Mouse (Mus musculus) testis, adult 2 months (tissue): ENCODE measurements at regions not wholly inside any gene's neighbourhood (a gene's known extent, or its start where the extent isn't known, plus 50 kb on each side); places are given as distances from the start of the nearest gene placed in this dataset.

Source experiments
- H3K27ac ChIP-seq: fragments of 200-500 bp; 2 replicates; pipeline ENCODE4 v1.5.1; 2012; ENCODE audit warnings: low read depth, low read length; ENCODE audit not compliant: control insufficient read depth, insufficient read depth
- H3K27me3 ChIP-seq: fragments of 200-500 bp; 2 replicates; pipeline ENCODE4 v1.6.1; 2012; ENCODE audit warnings: mild to moderate bottlenecking, low read length, moderate library complexity; ENCODE audit not compliant: control insufficient read depth, insufficient read depth
- H3K36me3 ChIP-seq: fragments of 200-500 bp; 2 replicates; pipeline ENCODE4 v1.6.1; 2012; ENCODE audit warnings: mild to moderate bottlenecking, low read length; ENCODE audit not compliant: control insufficient read depth, insufficient read depth
- H3K4me1 ChIP-seq: fragments of 200-500 bp; 2 replicates; pipeline ENCODE4 v1.6.1; 2012; ENCODE audit warnings: low read length; ENCODE audit not compliant: control insufficient read depth, insufficient read depth
- H3K4me3 ChIP-seq: fragments of 200-500 bp; 2 replicates; pipeline ENCODE4 v1.5.1; 2012; ENCODE audit warnings: low read depth, mild to moderate bottlenecking, low read length, moderate library complexity, mixed read lengths; ENCODE audit not compliant: control insufficient read depth
- CTCF ChIP-seq: fragments of 200-500 bp; IDR thresholded peaks from 2 replicates; pipeline ENCODE4 v1.5.1; 2012; ENCODE audit warnings: low read depth, mild to moderate bottlenecking, inconsistent platforms, low read length, moderate library complexity; ENCODE audit not compliant: control insufficient read depth, insufficient read depth, insufficient replicate concordance
- POLR2A ChIP-seq: fragments of 200-500 bp; IDR thresholded peaks from 2 replicates; pipeline ENCODE4 v1.6.1; 2012; ENCODE audit warnings: low read depth, mild to moderate bottlenecking, inconsistent platforms, low read length, moderate library complexity; ENCODE audit not compliant: control insufficient read depth

GRCm38 (mm10) chr9:33404691-33405090 is 768.7 kb downstream of the Ets1 start:
- TF ChIP-seq CTCF = no peak
- no peak for TF ChIP-seq POLR2A
- Histone ChIP-seq H3K27ac (no peak overlapping the region), H3K4me3 (no peak overlapping the region), H3K4me1 (no peaks in the 10 kb centered on the region), H3K36me3 (no peaks in the 10 kb centered on the region), H3K27me3 (no peaks in the 10 kb centered on the region)

DNA sequence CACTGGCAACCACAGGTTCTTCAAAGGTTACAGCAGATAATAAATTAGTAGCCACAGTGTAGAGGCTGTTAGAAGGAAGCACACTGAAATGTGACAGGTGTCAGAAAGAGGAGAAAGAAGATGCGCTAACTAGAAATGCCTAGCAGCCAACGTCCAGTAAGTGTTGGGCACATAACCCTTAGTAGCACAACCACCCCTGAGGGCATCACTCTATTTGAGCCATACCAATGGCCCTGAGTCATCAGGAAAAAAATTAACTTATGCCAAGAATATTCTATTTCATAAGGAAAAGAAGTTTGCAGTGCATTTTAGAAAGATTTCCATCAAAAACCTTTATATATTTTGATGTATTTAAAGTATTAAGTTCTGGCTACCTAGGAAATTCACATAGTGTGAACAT is 771.5 kb downstream of the Ets1 start:
- no peak overlapping the region for H3K27ac ChIP-seq
- TF ChIP-seq POLR2A (no peak), CTCF (no peak)
- H3K36me3 ChIP-seq = no peaks in the 10 kb centered on the region
- no peaks in the 10 kb centered on the region for H3K4me1 ChIP-seq
- no peaks in the 10 kb centered on the region for H3K27me3 ChIP-seq
- H3K4me3 ChIP-seq = no peak overlapping the region

GRCm38 (mm10) chr9:33423781-33424180 is 787.8 kb downstream of the Ets1 start:
- Histone ChIP-seq H3K27ac (no peak overlapping the region), H3K27me3 (no peaks in the 10 kb centered on the region), H3K36me3 (no peaks in the 10 kb centered on the region), H3K4me1 (no peaks in the 10 kb centered on the region), H3K4me3 (no peak overlapping the region)
- TF ChIP-seq POLR2A = no peak
- TF ChIP-seq CTCF = no peak

DNA sequence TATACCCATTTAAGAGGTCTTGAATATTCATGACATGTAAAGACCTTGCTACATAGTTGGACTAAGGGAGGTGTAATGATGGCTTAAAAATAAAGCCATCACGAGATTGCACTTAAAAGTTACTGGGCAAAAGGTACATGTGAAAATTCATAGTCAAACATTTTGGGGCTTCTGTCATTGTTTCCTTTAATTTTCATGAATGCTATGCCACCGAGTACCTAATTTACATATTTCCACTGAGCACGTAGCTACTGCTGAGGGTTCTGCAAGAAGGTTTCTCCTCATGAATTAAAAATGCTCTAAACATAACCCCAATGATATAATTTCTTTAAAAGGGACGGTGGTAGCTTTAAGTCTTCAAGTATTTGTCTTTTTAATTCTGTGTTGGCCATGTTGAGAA is 800.4 kb downstream of the Ets1 start:
- Histone ChIP-seq H3K36me3 (no peaks in the 10 kb centered on the region), H3K4me1 (no peaks in the 10 kb centered on the region), H3K27ac (no peak overlapping the region), H3K4me3 (no peak overlapping the region), H3K27me3 (no peaks in the 10 kb centered on the region)
- TF ChIP-seq CTCF (no peak), POLR2A (no peak)

DNA sequence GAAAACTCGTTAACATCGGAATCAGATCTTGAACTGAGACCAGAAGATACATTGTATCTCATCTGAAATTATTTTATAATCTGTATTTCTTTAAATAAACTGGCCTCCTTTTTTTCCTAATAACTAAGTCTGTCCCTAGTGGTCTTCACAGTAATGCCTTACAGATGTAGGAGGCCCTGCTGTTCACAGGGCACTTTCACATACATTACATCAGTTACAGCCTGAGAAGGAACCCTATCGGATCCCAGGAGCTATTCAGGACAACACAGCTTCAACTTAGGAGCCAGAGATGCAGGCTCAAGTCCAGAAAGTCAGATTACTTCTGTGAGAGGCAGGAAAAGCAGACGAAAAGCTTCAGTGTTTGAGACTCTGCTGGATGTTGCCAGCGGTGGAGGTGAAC is 806.2 kb downstream of the Ets1 start:
- H3K4me3 ChIP-seq = no peak overlapping the region
- no peaks in the 10 kb centered on the region for H3K36me3 ChIP-seq
- TF ChIP-seq CTCF = no peak
- TF ChIP-seq POLR2A = no peak
- no peak overlapping the region for H3K27ac ChIP-seq
- no peaks in the 10 kb centered on the region for H3K27me3 ChIP-seq
- no peaks in the 10 kb centered on the region for H3K4me1 ChIP-seq

DNA sequence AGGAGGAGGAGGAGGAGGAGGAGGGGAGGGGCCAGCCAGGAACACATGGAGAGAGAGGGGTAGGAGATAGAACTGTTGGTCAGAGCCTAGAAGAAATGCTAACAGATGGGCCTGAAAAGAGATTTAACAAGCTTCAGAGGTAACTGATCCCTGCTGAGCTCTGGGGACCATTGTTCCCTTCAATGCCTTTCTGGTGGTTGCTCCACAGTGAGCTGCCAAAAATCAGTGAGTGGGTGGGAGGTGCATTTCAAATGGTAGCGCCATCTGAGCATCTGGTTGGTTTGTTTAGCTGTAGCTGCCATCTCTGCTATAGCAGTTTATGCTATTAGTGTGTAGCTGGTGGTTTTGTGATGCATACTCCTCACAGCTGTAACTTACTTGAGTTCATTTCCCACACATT is 809.9 kb downstream of the Ets1 start:
- Histone ChIP-seq H3K4me3 (no peak overlapping the region), H3K27me3 (no peaks in the 10 kb centered on the region), H3K36me3 (no peaks in the 10 kb centered on the region), H3K4me1 (no peaks in the 10 kb centered on the region), H3K27ac (no peak overlapping the region)
- no peak for TF ChIP-seq POLR2A
- no peak for TF ChIP-seq CTCF

DNA sequence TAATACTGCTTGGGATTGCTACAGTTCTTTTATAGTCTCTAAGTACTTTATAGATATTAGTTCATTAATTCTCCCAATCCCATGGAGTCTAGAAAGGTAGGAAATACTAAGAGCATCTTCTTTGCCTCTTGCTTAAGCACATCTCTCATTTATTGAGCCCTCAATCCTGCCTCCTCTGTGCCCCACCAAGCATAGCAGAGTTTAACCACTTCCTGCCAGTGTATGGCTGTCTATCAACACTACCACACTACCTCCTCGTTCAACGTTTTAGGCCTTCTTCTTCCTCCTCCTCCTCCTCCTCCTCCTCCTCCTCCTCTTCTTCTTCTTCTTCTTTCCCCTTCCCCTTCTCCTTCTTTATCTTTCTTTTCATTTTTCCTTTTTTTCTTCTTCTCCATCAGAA is 839.1 kb downstream of the Ets1 start:
- Histone ChIP-seq H3K4me1 (no peaks in the 10 kb centered on the region), H3K27ac (no peak overlapping the region), H3K4me3 (no peak overlapping the region), H3K36me3 (no peaks in the 10 kb centered on the region), H3K27me3 (no peaks in the 10 kb centered on the region)
- no peak for TF ChIP-seq CTCF
- no peak for TF ChIP-seq POLR2A
